ENCODE assay signal across 12 mouse cellular contexts in the genomic region with DNA sequence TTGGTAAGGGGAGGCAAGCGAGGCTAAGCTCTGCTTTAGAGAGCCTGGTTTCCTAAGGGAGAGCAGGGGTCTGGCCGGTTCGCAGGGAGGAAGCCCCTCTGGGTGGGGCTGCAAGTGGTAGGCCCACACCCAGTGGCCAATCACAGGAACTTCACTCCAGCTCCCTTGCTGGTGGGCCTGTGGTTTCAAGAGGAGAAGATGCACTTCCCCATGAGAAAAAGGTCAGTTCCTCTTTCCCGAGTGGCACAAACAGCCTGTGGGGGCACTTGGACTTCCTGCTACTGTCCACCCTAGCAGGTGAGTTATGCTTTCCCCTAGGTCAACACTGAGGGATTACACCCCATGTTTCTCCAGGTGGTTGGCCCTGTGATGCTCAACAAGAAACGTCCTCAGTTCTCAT.
DNase-seq lines count a peak whose midpoint lies in the region; ATAC-seq and TF ChIP-seq lines count a peak whose summit lies in the region.
"Had no signal": no experiment of that assay in that cellular context is flagged by ENCODE, and none has a peak within 500 bp of the region (broad histone marks: within the 10 kb centered on the region; RNA-seq: fewer than 3 reads in every experiment).

No protein-coding gene starts in this region.

- no peak for TF ChIP-seq POLR2A in MEL (IDR thresholded peaks at IDR 0.05; ENCODE audit: control insufficient read depth in 1 of 2, insufficient read depth in 1 of 2, low read depth in 1 of 2, low read length in 2 of 2, poor library complexity in 1 of 2)

- peak; percentile 18 to 37 (median 19); a peak in 3 of 6 replicates for TF ChIP-seq CTCF in MEL (IDR thresholded peaks at IDR 0.05 in 2 of 3, conservative IDR thresholded peaks at IDR 0.05 in 1 of 3; ENCODE audit: control insufficient read depth in 1 of 3, insufficient read depth in 1 of 3, low read depth in 2 of 3, low read length in 3 of 3, poor library complexity in 1 of 3, severe bottlenecking in 1 of 3)
- peak; percentile 30; the same call in 1 of the 2 replicates for TF ChIP-seq CTCF in lung, postnatal 0 days (IDR thresholded peaks at IDR 0.05)

- intact Hi-C loops in heart, postnatal 14 days (cut with DNase I) = no loop called here
- intact Hi-C loops in left cerebral cortex, postnatal 36 days (cut with DNase I) = no loop called here

- TF ChIP-seq RAD21 in MEL (IDR thresholded peaks at IDR 0.05; ENCODE audit: low read depth, low read length) = no peak; the same call in 1 of the 2 replicates

- TF ChIP-seq EP300 in MEL (IDR thresholded peaks at IDR 0.05; ENCODE audit: low read depth in 1 of 2, low read length in 2 of 2) = peak in 1 of 2 experiments; percentile 61; a peak in 1 of 4 replicates
- no peak for TF ChIP-seq EP300 in lung, postnatal 0 days (IDR thresholded peaks at IDR 0.05)

- no peak for ATAC-seq in lung, postnatal 0 days
- ATAC-seq: CD4-positive, CD25-positive, alpha-beta regulatory T cell, adult 4 months; intestine, embryonic 16.5 days had no signal

- WGBS in lung, postnatal 0 days = 58% methylated on average over 5 of the region's 5 CpGs

- DNase-seq in heart, adult 9 months (ENCODE audit: low spot score in 2 of 2) = peak; percentile 4 to 43
- no peak for DNase-seq in heart, postnatal 14 days
- DNase-seq in MEL (ENCODE audit: low read depth, low spot score) = peak; percentile 78
- DNase-seq in lung, postnatal 0 days (ENCODE audit: low spot score) = peak; percentile 30
- peak; percentile 19 for DNase-seq in spleen, adult 12 weeks (ENCODE audit: low spot score)
- no peak for DNase-seq in adrenal gland, postnatal 14 days
- DNase-seq in embryo, embryonic 10 days (ENCODE audit: low spot score) = no peak
- DNase-seq in left cerebral cortex, postnatal 36 days (ENCODE audit: low spot score in 2 of 2) = no peak
- DNase-seq: cerebellum, adult 11 months; gastrocnemius, postnatal 36 days had no signal

- H3K9ac ChIP-seq in MEL (ENCODE audit: control insufficient read depth, low read depth, low read length, poor library complexity, severe bottlenecking) = no peak overlapping the region
- H3K9ac ChIP-seq in lung, postnatal 0 days (replicated peaks; ENCODE audit: low read depth) = no peak overlapping the region

- no peaks in the 10 kb centered on the region for H3K79me2 ChIP-seq in MEL (ENCODE audit: control insufficient read depth, insufficient read depth, low read length, poor library complexity)

- H3K36me3 ChIP-seq in MEL (ENCODE audit: control insufficient read depth in 1 of 2, insufficient read depth in 2 of 2, low read length in 2 of 2) = no peaks in the 10 kb centered on the region; a peak in 1 of 4 replicates
- no peaks in the 10 kb centered on the region for H3K36me3 ChIP-seq in lung, postnatal 0 days (ENCODE audit: insufficient read depth, low read length)

- H3K4me2 ChIP-seq in lung, postnatal 0 days (replicated peaks; ENCODE audit: low read depth, low read length) = no peak overlapping the region

- H3K4me1 ChIP-seq in MEL (ENCODE audit: control insufficient read depth in 1 of 2, insufficient read depth in 2 of 2, low read length in 2 of 2) = peaks cover 0 to 7% of the 10 kb centered on the region in 2 experiments; a peak in 2 of 4 replicates
- peaks cover 2% of the 10 kb centered on the region; the same call in 1 of the 2 replicates for H3K4me1 ChIP-seq in lung, postnatal 0 days (ENCODE audit: insufficient read depth, low read depth, low read length)

- H3K9me3 ChIP-seq in MEL (replicated peaks; ENCODE audit: insufficient read depth, low read length) = no peaks in the 10 kb centered on the region
- H3K9me3 ChIP-seq in lung, postnatal 0 days (ENCODE audit: low read length) = no peaks in the 10 kb centered on the region

- no peak overlapping the region for H3K4me3 ChIP-seq in MEL (ENCODE audit: control insufficient read depth in 1 of 2, insufficient read depth in 1 of 2, low read depth in 2 of 2, low read length in 2 of 2)
- H3K4me3 ChIP-seq in lung, postnatal 0 days (ENCODE audit: low read depth, low read length) = no peak overlapping the region

- H3K27me3 ChIP-seq in MEL (ENCODE audit: control insufficient read depth in 1 of 2, insufficient read depth in 2 of 2, low read length in 2 of 2) = peaks cover 5 to 11% of the 10 kb centered on the region in 2 experiments
- H3K27me3 ChIP-seq in lung, postnatal 0 days (replicated peaks; ENCODE audit: insufficient read depth, low read length) = no peaks in the 10 kb centered on the region

- H3K27ac ChIP-seq in MEL (ENCODE audit: control insufficient read depth, low read depth, low read length) = no peak overlapping the region
- no peak overlapping the region for H3K27ac ChIP-seq in lung, postnatal 0 days (ENCODE audit: low read length)

TF ChIP-seq in MEL, 35 proteins besides CTCF, POLR2A, EP300 and RAD21:
- no peak for TF ChIP-seq ELF1 (IDR thresholded peaks at IDR 0.05; ENCODE audit: low read depth, low read length)
- TF ChIP-seq GABPA (IDR thresholded peaks at IDR 0.05; ENCODE audit: low read depth, low read length) = no peak
- 0 out of 2 replicates have a peak, but pooled peaks have one; percentile 30 for TF ChIP-seq RCOR1 (IDR thresholded peaks at IDR 0.05; ENCODE audit: low read depth, low read length)
- no peak for TF ChIP-seq CHD1 (IDR thresholded peaks at IDR 0.05; ENCODE audit: low read depth, low read length)
TF ChIP-seq in MEL: peak in this region for 1.

Comparison
In these comparisons a context has a peak if more than half of its experiments do, and no peak if none do; other contexts are left out.
1. DNase-seq: peak in heart, adult 9 months (2 of 2), MEL (single experiment), lung, postnatal 0 days (single experiment) and spleen, adult 12 weeks (single experiment); none in heart, postnatal 14 days (0 of 2), adrenal gland, postnatal 14 days (single experiment), embryo, embryonic 10 days (single experiment) and left cerebral cortex, postnatal 36 days (0 of 2).